Mouse (Mus musculus) lung, embryonic 14.5 days (tissue): Measurements from ENCODE around the gene Inpp5a. TPM values are rescaled to one million over a fixed set of nuclear protein-coding genes. Genes with fewer than 3 reads are reported as not detected.

Source experiments
- ATAC-seq: fragments of 200-750 bp; cut with Nextera tagmentation; 2 replicates; pipeline ENCODE4 v1.8.0; 2017; ENCODE audit warnings: mild to moderate bottlenecking, moderate TSS enrichment, moderate library complexity; ENCODE audit not compliant: insufficient read depth
- DNase-seq: peaks from one replicate; pipeline ENCODE4 v3.0.0-alpha.2; 2015
- H3K27ac ChIP-seq: fragments of 300-500 bp; sonication (generic); 2 replicates; pipeline ENCODE4 v1.5.1; 2014; ENCODE audit warnings: low read depth, mild to moderate bottlenecking, moderate library complexity
- H3K27me3 ChIP-seq: fragments of 300-500 bp; sonication (generic); 2 replicates; pipeline ENCODE4 v1.6.1; 2014; ENCODE audit warnings: low read length, control low read depth; ENCODE audit not compliant: insufficient read depth
- H3K36me3 ChIP-seq: fragments of 300-500 bp; sonication (generic); 2 replicates; pipeline ENCODE4 v1.6.1; 2014; ENCODE audit warnings: control low read depth; ENCODE audit not compliant: insufficient read depth
- H3K4me1 ChIP-seq: fragments of 300-500 bp; sonication (generic); 2 replicates; pipeline ENCODE4 v1.6.1; 2014; ENCODE audit warnings: antibody characterized with exemption, control low read depth; ENCODE audit not compliant: insufficient read depth
- H3K4me2 ChIP-seq: fragments of 300-500 bp; sonication (generic); 2 replicates; pipeline ENCODE4 v1.6.1; 2014; ENCODE audit warnings: mild to moderate bottlenecking
- H3K4me3 ChIP-seq: fragments of 300-500 bp; sonication (generic); 2 replicates; pipeline ENCODE4 v1.5.1; 2014; ENCODE audit warnings: low read depth, low read length
- H3K9ac ChIP-seq: fragments of 300-500 bp; sonication (generic); 2 replicates; pipeline ENCODE4 v1.6.1; 2014
- H3K9me3 ChIP-seq: fragments of 300-500 bp; sonication (generic); 2 replicates; pipeline ENCODE4 v1.6.1; 2016; ENCODE audit warnings: low read depth, low read length, control low read depth
- CTCF ChIP-seq: IDR thresholded peaks from 2 replicates; pipeline ENCODE4 v1.5.1; 2016; ENCODE audit warnings: antibody characterized with exemption, low read depth
- WGBS: fragments of 180-500 bp; shearing (Covaris S2); extraction: QIAGEN DNeasy Blood & Tissue Kit; methylation state at CpG from one replicate; pipeline ENCODE4 v1.1.7; 2014; 5-methylcytosine and 5-hydroxymethylcytosine counted together
- polyA plus RNA-seq: library from polyadenylated mRNA; unstranded; fragments of >200 nt; fragmentation: Nextera tagmentation; extraction: Ambion mirVana; gene quantifications from 2 replicates; pipeline ENCODE4 v1.2.1, GENCODE M21; 2014

Gene Inpp5a
- polyA plus RNA-seq, 1 experiment from 2014 or later = 47.7 TPM

GRCm38 (mm10) chr7:139492351-139492750, 103.4 kb downstream of the Inpp5a start:
- DNase-seq = no peak
- H3K9me3 ChIP-seq = no peaks in the 10 kb centered on the region
- no peak for TF ChIP-seq CTCF
- no peaks in the 10 kb centered on the region for H3K36me3 ChIP-seq
- H3K9ac ChIP-seq = no peak overlapping the region
- H3K4me1 ChIP-seq = no peaks in the 10 kb centered on the region
- WGBS = 90% methylated on average over 4 of the region's 4 CpGs
- no peak for ATAC-seq
- H3K4me3 ChIP-seq = no peak overlapping the region
- no peaks in the 10 kb centered on the region for H3K27me3 ChIP-seq
- H3K4me2 ChIP-seq = no peak overlapping the region
- H3K27ac ChIP-seq = no peak overlapping the region

GRCm38 (mm10) chr7:139492946-139493345, 104.0 kb downstream of the Inpp5a start:
- peak; percentile 49 for TF ChIP-seq CTCF
- Histone ChIP-seq H3K27ac (no peak overlapping the region), H3K9ac (no peak overlapping the region), H3K36me3 (no peaks in the 10 kb centered on the region), H3K4me1 (no peaks in the 10 kb centered on the region), H3K4me3 (no peak overlapping the region), H3K9me3 (no peaks in the 10 kb centered on the region), H3K4me2 (no peak overlapping the region), H3K27me3 (no peaks in the 10 kb centered on the region)
- ATAC-seq (no peak), DNase-seq (peak; percentile 34)
- WGBS = 46% methylated on average over 2 of the region's 2 CpGs

- Histone ChIP-seq H3K36me3 (no peaks in the 10 kb centered on the region), H3K4me3 (no peak overlapping the region), H3K27me3 (no peaks in the 10 kb centered on the region), H3K27ac (no peak overlapping the region), H3K9me3 (no peaks in the 10 kb centered on the region), H3K4me2 (no peak overlapping the region), H3K4me1 (no peaks in the 10 kb centered on the region), H3K9ac (no peak overlapping the region)
- peak; percentile 31; the same call in 1 of the 2 replicates for ATAC-seq
- no peak for TF ChIP-seq CTCF
- WGBS = 54% methylated on average over 6 of the region's 6 CpGs
- peak; percentile 43 for DNase-seq
Measured at GRCm38 (mm10) chr7:139495791-139496190, 106.9 kb downstream of the Inpp5a start.

- 76% methylated on average over 19 of the region's 19 CpGs for WGBS
- Histone ChIP-seq H3K4me1 (no peaks in the 10 kb centered on the region), H3K9ac (no peak overlapping the region), H3K27ac (no peak overlapping the region), H3K36me3 (no peaks in the 10 kb centered on the region), H3K27me3 (no peaks in the 10 kb centered on the region), H3K9me3 (no peaks in the 10 kb centered on the region), H3K4me3 (no peak overlapping the region), H3K4me2 (no peak overlapping the region)
- TF ChIP-seq CTCF = no peak
- ATAC-seq (no peak), DNase-seq (no peak)
Measured at GRCm38 (mm10) chr7:139498038-139498625, 109.2 kb downstream of the Inpp5a start.

GRCm38 (mm10) chr7:139504064-139504463, 115.2 kb downstream of the Inpp5a start:
- Histone ChIP-seq H3K4me3 (no peak overlapping the region), H3K4me1 (no peaks in the 10 kb centered on the region), H3K27ac (no peak overlapping the region), H3K4me2 (no peak overlapping the region), H3K9me3 (no peaks in the 10 kb centered on the region), H3K9ac (no peak overlapping the region), H3K27me3 (no peaks in the 10 kb centered on the region), H3K36me3 (no peaks in the 10 kb centered on the region)
- ATAC-seq (no peak), DNase-seq (no peak)
- 87% methylated on average over 7 of the region's 7 CpGs for WGBS
- TF ChIP-seq CTCF = no peak

- H3K27ac ChIP-seq = no peak overlapping the region
- H3K36me3 ChIP-seq = no peaks in the 10 kb centered on the region
- no peaks in the 10 kb centered on the region for H3K9me3 ChIP-seq
- no peaks in the 10 kb centered on the region for H3K4me1 ChIP-seq
- no peak overlapping the region for H3K9ac ChIP-seq
- H3K27me3 ChIP-seq = no peaks in the 10 kb centered on the region
- TF ChIP-seq CTCF = no peak
- ATAC-seq (no peak), DNase-seq (no peak)
- no peak overlapping the region for H3K4me3 ChIP-seq
- WGBS = 74% methylated on average over 9 of the region's 9 CpGs
- no peak overlapping the region for H3K4me2 ChIP-seq
Measured at GRCm38 (mm10) chr7:139506677-139507412, 117.9 kb downstream of the Inpp5a start.

- no peaks in the 10 kb centered on the region for H3K9me3 ChIP-seq
- peaks cover 5% of the 10 kb centered on the region; the same call in 1 of the 2 replicates for H3K36me3 ChIP-seq
- WGBS = 81% methylated on average over 4 of the region's 4 CpGs
- no peaks in the 10 kb centered on the region for H3K27me3 ChIP-seq
- no peak for ATAC-seq
- no peaks in the 10 kb centered on the region for H3K4me1 ChIP-seq
- H3K4me2 ChIP-seq = no peak overlapping the region
- H3K9ac ChIP-seq = no peak overlapping the region
- DNase-seq = no peak
- no peak overlapping the region for H3K27ac ChIP-seq
- TF ChIP-seq CTCF = no peak
- no peak overlapping the region for H3K4me3 ChIP-seq
Measured at GRCm38 (mm10) chr7:139508938-139509337, 120.0 kb downstream of the Inpp5a start.
